In the genomic region with DNA sequence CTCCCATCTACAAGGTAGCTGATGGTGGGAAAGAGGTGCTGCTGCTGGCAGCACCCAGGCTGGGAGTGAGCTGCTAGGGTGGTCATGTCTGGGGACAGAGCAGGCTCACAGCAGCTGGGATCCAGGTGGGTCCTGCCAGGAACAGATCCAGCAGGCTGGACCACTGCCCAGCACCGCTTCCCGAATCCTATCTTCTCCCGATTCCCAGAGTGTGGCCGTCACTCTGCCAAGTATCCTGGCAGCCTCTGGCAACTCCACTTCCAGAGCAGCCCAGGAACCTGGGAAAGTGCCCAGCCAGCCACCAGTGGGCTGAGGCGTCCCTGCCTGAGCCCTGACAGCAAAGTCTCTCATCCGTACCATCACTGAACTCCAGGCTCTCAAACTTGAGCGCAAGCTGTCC, we compare ENCODE assay signal across 11 mouse cellular contexts.
A peak's percentile ranks its signal among the peaks of the same experiment; 100 is the strongest.
DNase-seq lines count a peak whose midpoint lies in the region; ATAC-seq and TF ChIP-seq lines count a peak whose summit lies in the region.
"Had no signal": no experiment of that assay in that cellular context is flagged by ENCODE, and none has a peak within 500 bp of the region (broad histone marks: within the 10 kb centered on the region; RNA-seq: fewer than 3 reads in every experiment).

No protein-coding gene starts in this region.

- H3K4me2 ChIP-seq in hindbrain, postnatal 0 days (ENCODE audit: low read depth, low read length), result no peak overlapping the region
- H3K4me2 ChIP-seq in hindbrain, embryonic 12.5 days (replicated peaks), result no peak overlapping the region
- H3K4me2 ChIP-seq: liver, embryonic 13.5 days had no signal

- peak; percentile 69 for ATAC-seq in hindbrain, postnatal 0 days
- no peak for ATAC-seq in hindbrain, embryonic 12.5 days (ENCODE audit: low FRiP score)
- ATAC-seq in erythroid progenitor cell, adult 5-6 weeks (replicated peaks; ENCODE audit: low FRiP score, poor library complexity, severe bottlenecking), result no peak

- DNase-seq in hindbrain, postnatal 0 days (ENCODE audit: low spot score), result peak; percentile 82
- peak; percentile 74 for DNase-seq in cerebellum, adult 9-10 months
- DNase-seq in layer of hippocampus, adult 8-10 months (ENCODE audit: low spot score in 2 of 2), result peak; percentile 32 to 43
- DNase-seq in right cerebral cortex, adult 2 months (ENCODE audit: low spot score in 2 of 2), result peak; percentile 44 to 49
- DNase-seq in urinary bladder, postnatal 10 days (ENCODE audit: low spot score), result no peak
- no peak for DNase-seq in kidney, adult 18-20 months
- DNase-seq: gastrocnemius, postnatal 25 days; liver, embryonic 13.5 days; retina, postnatal 1 day had no signal

- TF ChIP-seq CTCF in hindbrain, postnatal 0 days (IDR thresholded peaks at IDR 0.05; ENCODE audit: low read depth), result no peak

- no peak overlapping the region for H3K9ac ChIP-seq in hindbrain, postnatal 0 days (replicated peaks; ENCODE audit: low read length)
- no peak overlapping the region for H3K9ac ChIP-seq in hindbrain, embryonic 12.5 days
- H3K9ac ChIP-seq: liver, embryonic 13.5 days had no signal

- H3K4me3 ChIP-seq in hindbrain, postnatal 0 days (ENCODE audit: low read length), result no peak overlapping the region
- no peak overlapping the region for H3K4me3 ChIP-seq in hindbrain, embryonic 12.5 days
- H3K4me3 ChIP-seq: liver, embryonic 13.5 days had no signal

- H3K36me3 ChIP-seq in hindbrain, postnatal 0 days (ENCODE audit: insufficient read depth, low read length), result no peaks in the 10 kb centered on the region
- no peaks in the 10 kb centered on the region for H3K36me3 ChIP-seq in hindbrain, embryonic 12.5 days
- H3K36me3 ChIP-seq: liver, embryonic 13.5 days had no signal

- H3K27me3 ChIP-seq in hindbrain, postnatal 0 days (ENCODE audit: insufficient read depth, low read length), result no peaks in the 10 kb centered on the region
- H3K27me3 ChIP-seq in hindbrain, embryonic 12.5 days, result peaks cover 8% of the 10 kb centered on the region; the same call in 1 of the 2 replicates
- H3K27me3 ChIP-seq: liver, embryonic 13.5 days had no signal

- 28% methylated on average over 7 of the region's 7 CpGs for WGBS in hindbrain, postnatal 0 days
- 81% methylated on average over 7 of the region's 7 CpGs for WGBS in hindbrain, embryonic 12.5 days

- H3K27ac ChIP-seq in hindbrain, postnatal 0 days, result peak overlapping the region; percentile 26; the same call in 1 of the 2 replicates
- no peak overlapping the region for H3K27ac ChIP-seq in hindbrain, embryonic 12.5 days
- H3K27ac ChIP-seq: liver, embryonic 13.5 days had no signal

- peaks cover 7% of the 10 kb centered on the region for H3K4me1 ChIP-seq in hindbrain, postnatal 0 days (ENCODE audit: insufficient read depth, low read length)
- H3K4me1 ChIP-seq in hindbrain, embryonic 12.5 days, result no peaks in the 10 kb centered on the region
- H3K4me1 ChIP-seq: liver, embryonic 13.5 days had no signal

- H3K9me3 ChIP-seq in hindbrain, postnatal 0 days (ENCODE audit: low read length), result no peaks in the 10 kb centered on the region
- H3K9me3 ChIP-seq in hindbrain, embryonic 12.5 days (replicated peaks), result no peaks in the 10 kb centered on the region
- H3K9me3 ChIP-seq: liver, embryonic 13.5 days had no signal

Comparison
In these comparisons a context has a peak if more than half of its experiments do, and no peak if none do; other contexts are left out.
1. DNase-seq: peak in hindbrain, postnatal 0 days (single experiment), cerebellum, adult 9-10 months (single experiment), layer of hippocampus, adult 8-10 months (2 of 2) and right cerebral cortex, adult 2 months (2 of 2); none in urinary bladder, postnatal 10 days (single experiment) and kidney, adult 18-20 months (single experiment).